Mouse (Mus musculus): ENCODE measurements around the gene Insyn1. TPM values are rescaled to one million over a fixed set of nuclear protein-coding genes. Genes with fewer than 3 reads are reported as not detected.

The Insyn1 gene
- total RNA-seq, 4 experiments from 2014 or later: 21.3 to 34.2 (median 28.3) TPM

- no peak for DNase-seq (ENCODE audit: low spot score in 2 of 2)
Observed at GRCm38 (mm10) chr9:58487076-58487475, 1.3 kb upstream of the Insyn1 start.

- no peak for DNase-seq (ENCODE audit: low spot score in 2 of 2)
Observed at GRCm38 (mm10) chr9:58489133-58489864, 896 bp downstream of the Insyn1 start.

DNA sequence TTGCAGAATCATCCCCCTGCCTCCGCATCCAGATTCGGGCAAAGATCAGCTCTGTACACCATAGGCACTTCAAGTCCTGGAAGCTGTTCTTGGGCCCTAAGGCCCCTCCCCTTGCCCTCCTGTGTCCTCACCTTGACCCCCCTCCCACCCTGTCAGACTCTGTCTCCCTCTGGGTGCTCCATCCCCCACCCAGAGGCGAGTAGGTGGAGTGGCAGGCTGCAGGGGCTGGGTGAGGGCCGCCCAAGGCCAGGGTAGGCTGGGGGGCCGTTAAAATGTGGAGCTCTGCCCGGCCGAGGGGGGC, 1.4 kb downstream of the Insyn1 start:
- no peak for DNase-seq (ENCODE audit: low spot score in 2 of 2)

DNA sequence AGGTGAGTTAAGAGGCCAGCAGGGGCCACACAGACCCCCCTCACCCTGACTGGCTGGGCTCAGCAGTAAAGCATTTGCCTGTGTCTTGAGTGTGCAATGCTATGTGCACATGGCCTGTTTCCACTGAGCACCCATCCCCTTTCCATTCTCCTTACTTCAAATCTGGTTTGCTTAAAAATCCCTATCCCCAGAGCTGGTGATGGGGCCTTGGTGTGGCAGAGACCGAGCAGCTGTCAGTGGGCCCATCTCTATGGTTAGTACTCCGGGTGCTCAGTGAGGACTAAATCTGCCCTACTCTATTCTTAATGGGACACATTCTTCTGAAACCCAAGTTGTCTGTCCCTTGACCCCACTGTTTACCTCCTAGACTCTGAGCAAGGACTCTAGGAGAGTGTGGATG, 2.0 kb downstream of the Insyn1 start:
- DNase-seq (ENCODE audit: low spot score in 2 of 2): no peak

- DNase-seq (ENCODE audit: low spot score in 2 of 2): no peak
Observed at GRCm38 (mm10) chr9:58495035-58495434, 6.6 kb downstream of the Insyn1 start.

DNA sequence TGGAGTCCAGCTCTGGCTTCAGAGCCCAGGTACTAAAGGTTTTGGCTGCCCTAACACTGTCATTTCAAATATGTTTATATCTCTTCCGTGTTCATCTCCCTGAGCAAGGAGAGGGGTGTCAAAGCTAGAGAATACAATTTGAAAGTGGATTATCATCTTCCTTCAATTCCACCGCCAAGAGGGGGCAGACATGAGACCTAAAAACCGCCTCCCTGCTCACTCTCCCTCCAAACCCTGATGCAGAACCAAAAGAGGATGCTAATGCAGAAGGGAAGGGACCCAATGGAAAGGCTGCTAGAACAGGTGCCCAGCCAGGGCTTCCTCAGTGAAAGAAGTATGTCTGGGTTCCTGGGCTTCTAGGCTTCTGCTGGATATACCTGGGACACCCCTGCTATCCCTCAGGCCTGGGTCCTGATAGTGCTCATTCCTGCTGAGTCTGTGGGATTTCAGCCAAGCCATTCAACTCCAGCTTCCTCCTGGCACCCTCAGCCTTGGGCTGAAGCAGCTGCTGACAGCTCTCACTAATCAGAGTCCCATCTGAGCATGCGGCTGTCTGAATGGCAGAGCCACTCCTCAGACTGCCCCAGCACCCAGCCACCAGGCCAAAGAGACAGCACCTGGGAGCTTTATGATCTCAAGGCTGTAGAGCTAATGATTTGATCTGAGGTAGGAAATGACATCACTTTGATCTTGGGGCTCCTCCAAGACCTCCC, 8.2 kb downstream of the Insyn1 start:
- DNase-seq (ENCODE audit: low spot score in 2 of 2): no peak

GRCm38 (mm10) chr9:58497942-58498341, 9.5 kb downstream of the Insyn1 start:
- DNase-seq (ENCODE audit: low spot score in 2 of 2): no peak

GRCm38 (mm10) chr9:58500946-58501345, 12.5 kb downstream of the Insyn1 start:
- no peak for DNase-seq (ENCODE audit: low spot score in 2 of 2)

DNA sequence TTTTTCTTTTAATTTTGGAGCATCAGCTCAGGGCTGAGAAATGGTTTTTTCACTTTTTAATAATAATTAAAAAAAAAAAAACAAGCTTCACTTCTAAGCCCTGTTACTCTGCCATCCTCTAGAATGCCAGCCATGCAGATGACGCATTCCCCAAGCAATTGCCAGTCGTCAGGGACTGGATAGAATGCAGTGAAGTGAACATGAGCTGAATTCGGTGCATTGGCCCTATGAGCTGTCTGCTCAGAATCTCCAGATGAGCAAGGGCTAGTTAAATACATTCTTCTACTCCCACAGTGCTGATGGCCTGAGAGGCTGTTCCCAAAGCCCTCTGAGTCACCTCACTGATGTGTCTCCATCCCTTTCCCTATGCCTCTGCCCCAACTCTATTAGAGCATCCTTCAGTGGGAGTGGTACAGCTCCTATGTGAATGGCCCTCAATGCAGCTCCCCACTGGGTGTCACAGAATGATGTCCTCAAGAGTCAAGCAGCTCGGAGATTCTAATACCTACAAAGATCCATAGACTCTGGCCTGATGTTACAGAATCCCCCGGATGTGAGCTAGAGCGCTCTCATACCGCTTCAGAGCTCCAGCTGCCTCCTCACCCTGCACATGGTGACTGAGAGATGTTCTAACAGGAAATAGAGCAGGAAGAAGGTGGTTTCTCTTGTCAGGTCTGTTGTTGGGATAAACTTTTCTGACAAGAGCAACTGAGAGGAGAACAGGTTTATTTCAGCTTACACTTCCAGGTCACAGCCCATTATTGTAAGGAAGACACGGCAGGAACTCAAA, 19.0 kb downstream of the Insyn1 start:
- DNase-seq (ENCODE audit: low spot score in 2 of 2): no peak

DNA sequence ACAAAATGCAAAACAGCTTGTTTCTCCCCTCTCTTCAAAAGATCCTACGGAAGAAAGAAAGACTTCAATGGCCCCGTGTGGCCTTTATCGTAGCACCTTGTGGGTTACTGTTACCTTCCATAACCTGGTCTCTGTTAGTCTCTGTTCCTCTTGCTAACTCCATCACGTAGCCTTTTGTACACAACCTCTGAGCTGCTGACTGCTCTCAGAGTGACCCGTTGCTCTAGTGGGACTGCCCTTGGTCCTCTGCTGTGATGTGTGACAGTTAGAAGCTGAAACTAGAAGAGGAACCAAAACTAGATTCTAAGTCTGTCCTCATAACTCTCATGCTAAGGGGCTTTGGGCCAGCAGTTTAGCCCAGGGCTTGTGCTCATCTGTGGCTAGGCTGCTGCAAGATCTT, 22.0 kb downstream of the Insyn1 start:
- DNase-seq (ENCODE audit: low spot score in 2 of 2): no peak

DNA sequence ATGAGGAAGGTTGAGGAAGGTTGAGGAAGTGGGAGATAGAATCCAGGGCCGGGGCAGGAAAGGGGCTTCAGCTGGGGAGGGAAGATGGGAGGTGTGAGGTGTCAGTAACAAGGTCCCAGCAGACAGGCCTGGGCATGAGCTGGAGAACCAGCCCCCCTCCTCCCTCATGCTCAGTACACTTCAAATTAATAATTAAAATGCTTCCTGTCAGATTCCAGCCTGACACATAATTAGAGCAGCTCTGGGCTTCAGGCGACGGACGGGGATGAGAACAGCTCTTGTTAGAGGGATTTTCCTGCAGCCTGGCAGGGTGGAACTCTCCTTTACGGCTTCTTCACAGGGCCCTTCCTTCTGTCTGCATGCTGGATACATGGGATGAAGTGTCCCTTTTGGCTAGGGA, 25.3 kb downstream of the Insyn1 start:
- no peak for DNase-seq (ENCODE audit: low spot score in 2 of 2)

DNA sequence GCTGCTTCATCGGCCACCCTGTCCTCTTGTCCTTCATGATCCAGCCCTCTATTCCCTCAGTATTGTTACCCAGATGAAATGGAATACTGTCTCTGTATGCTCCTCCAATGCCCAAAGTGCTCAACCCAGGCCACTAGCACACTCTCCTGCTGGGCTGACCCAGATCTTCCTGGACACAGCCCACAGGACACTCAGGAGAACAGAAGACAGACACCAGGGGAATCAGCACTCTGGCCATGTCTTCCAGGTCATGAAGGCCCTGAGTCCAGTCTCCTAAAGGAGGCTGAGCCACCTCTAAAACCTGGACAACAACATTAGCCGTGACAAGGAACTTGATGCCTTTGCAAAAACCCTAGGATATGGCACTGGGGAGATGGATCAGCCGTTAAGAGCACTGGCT, 28.1 kb downstream of the Insyn1 start:
- no peak for DNase-seq (ENCODE audit: low spot score in 2 of 2)

GRCm38 (mm10) chr9:58517866-58518750, 29.7 kb downstream of the Insyn1 start:
- DNase-seq (ENCODE audit: low spot score in 2 of 2): no peak

- no peak for DNase-seq (ENCODE audit: low spot score in 2 of 2)
Observed at GRCm38 (mm10) chr9:58519953-58520352, 31.6 kb downstream of the Insyn1 start.

- DNase-seq (ENCODE audit: low spot score in 2 of 2): no peak
Observed at GRCm38 (mm10) chr9:58520816-58521581, 32.6 kb downstream of the Insyn1 start.

- no peak for DNase-seq (ENCODE audit: low spot score in 2 of 2)
Observed at GRCm38 (mm10) chr9:58521883-58522423, 33.5 kb downstream of the Insyn1 start.

DNA sequence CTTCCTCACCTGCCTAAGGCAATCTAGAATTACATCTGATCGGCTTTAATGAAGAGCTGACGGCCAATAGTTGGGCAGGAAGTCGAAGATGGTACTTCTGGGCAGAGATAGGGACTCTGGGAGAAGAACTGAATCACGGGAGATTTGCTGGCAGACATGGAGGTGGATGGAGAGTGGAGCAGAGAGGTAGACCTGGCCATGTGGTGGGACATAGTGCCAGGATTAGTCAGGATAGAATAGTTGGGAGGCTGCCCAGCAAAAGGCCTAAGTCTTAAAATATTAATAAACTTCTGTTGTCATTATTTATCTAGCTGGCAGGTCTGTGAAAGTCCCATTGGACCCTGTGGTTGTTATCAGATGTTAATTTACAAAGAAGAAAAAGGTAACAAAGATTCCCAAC, 36.7 kb downstream of the Insyn1 start:
- no peak for DNase-seq (ENCODE audit: low spot score in 2 of 2)

GRCm38 (mm10) chr9:58527841-58528240, 39.4 kb downstream of the Insyn1 start:
- DNase-seq (ENCODE audit: low spot score in 2 of 2): no peak

DNA sequence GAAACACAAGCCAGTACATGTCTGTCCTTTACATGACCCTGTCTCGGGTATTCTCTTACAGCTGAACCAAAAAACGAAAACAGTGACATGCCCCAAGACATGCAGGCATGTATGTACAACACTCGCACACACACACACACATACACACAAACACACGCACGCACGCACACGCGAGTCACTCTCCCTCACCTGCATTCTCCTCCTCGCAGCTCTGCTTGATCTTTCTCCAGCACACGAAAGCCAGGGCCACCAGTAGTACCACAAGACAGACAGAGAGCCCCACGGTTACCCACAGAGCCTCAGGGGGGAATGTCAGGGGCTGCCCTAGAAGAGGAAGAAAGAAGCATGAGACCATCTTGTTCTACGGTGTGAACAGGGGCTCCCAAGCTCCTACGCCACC, 42.0 kb downstream of the Insyn1 start:
- DNase-seq (ENCODE audit: low spot score in 2 of 2): no peak

DNA sequence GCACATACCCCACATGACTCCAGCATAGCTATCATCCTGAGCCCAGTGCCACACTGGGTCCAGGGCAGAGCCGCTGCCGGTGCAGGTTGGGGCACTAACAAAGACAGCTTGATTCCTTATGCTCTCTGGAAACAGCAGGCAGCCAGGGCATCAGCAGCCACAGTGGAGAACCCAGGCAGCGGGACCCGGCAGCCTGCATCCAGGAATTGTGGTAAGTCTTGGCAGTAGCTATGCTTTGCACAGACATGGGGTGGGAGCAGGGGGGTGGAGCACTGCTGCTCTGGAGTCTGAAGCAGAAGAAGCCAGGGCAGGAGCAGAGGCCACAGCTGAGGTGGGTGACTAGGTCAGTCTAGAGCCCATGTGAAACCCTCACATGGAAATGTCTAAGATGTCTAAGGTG, 43.8 kb downstream of the Insyn1 start:
- DNase-seq (ENCODE audit: low spot score in 2 of 2): no peak

Measured in gastrocnemius, adult 8-10 months (tissue).